Mouse (Mus musculus) MEL (cell line): ENCODE measurements at regions not wholly inside any gene's neighbourhood (a gene's known extent, or its start where the extent isn't known, plus 50 kb on each side); places are given as distances from the start of the nearest gene placed in this dataset.

Source experiments
- DNase-seq: peaks from one replicate; pipeline ENCODE4 v3.0.0; 2011; ENCODE audit warnings: low read depth, low spot score
- H3K27ac ChIP-seq: 2 replicates; pipeline ENCODE4 v1.5.1; 2012; ENCODE audit warnings: low read depth, mild to moderate bottlenecking, control low read depth, low read length, moderate library complexity; ENCODE audit not compliant: control insufficient read depth
- H3K27me3 ChIP-seq, 2 experiments: fragments of 150-350 bp in 1 of 2; sonication (generic) in 1 of 2; 2 replicates each; pipeline ENCODE4 v1.6.1; 2012; ENCODE audit warnings: low read length in 2 of 2, mild to moderate bottlenecking in 2 of 2, improper control_type of control experiment in 1 of 2, moderate library complexity in 1 of 2; ENCODE audit not compliant: insufficient read depth in 2 of 2, control insufficient read depth in 1 of 2
- H3K36me3 ChIP-seq, 2 experiments: 2 replicates each; pipeline ENCODE4 v1.6.1; 2012 to 2014; ENCODE audit warnings: low read length in 2 of 2, improper control_type of control experiment in 1 of 2, inconsistent platforms in 1 of 2, mild to moderate bottlenecking in 1 of 2; ENCODE audit not compliant: insufficient read depth in 2 of 2, control insufficient read depth in 1 of 2
- H3K4me1 ChIP-seq, 2 experiments: fragments of 150-350 bp in 1 of 2; sonication (generic) in 1 of 2; 2 replicates each; pipeline ENCODE4 v1.6.1; 2012; ENCODE audit warnings: low read length in 2 of 2, improper control_type of control experiment in 1 of 2, mild to moderate bottlenecking in 1 of 2; ENCODE audit not compliant: insufficient read depth in 2 of 2, control insufficient read depth in 1 of 2
- H3K4me3 ChIP-seq, 2 experiments: fragments of 150-350 bp in 1 of 2; sonication (generic) in 1 of 2; 2 replicates each; pipeline ENCODE4 v1.5.1; 2012; ENCODE audit warnings: low read depth in 2 of 2, low read length in 2 of 2, mild to moderate bottlenecking in 2 of 2, moderate library complexity in 2 of 2, control low read depth in 1 of 2, improper control_type of control experiment in 1 of 2; ENCODE audit not compliant: control insufficient read depth in 1 of 2, insufficient read depth in 1 of 2
- H3K79me2 ChIP-seq: 2 replicates; pipeline ENCODE4 v1.6.1; 2012; ENCODE audit warnings: mild to moderate bottlenecking, low read length, moderate library complexity; ENCODE audit not compliant: control insufficient read depth, poor library complexity, insufficient read depth
- H3K9ac ChIP-seq: 2 replicates; pipeline ENCODE4 v1.6.1; 2012; ENCODE audit warnings: low read depth, mild to moderate bottlenecking, control low read depth, low read length, moderate library complexity; ENCODE audit not compliant: control insufficient read depth, poor library complexity, severe bottlenecking
- H3K9me3 ChIP-seq: fragments of 150-350 bp; sonication (generic); replicated peaks from 2 replicates; pipeline ENCODE4 v1.6.1; 2012; ENCODE audit warnings: mild to moderate bottlenecking, low read length, improper control_type of control experiment, moderate library complexity; ENCODE audit not compliant: insufficient read depth
- CTCF ChIP-seq, 3 experiments: IDR thresholded peaks in 2 of 3; conservative IDR thresholded peaks in 1 of 3; 2 replicates each; pipeline ENCODE4 v1.5.1; 2011 to 2012; ENCODE audit warnings: low read length in 3 of 3, low read depth in 2 of 3, mild to moderate bottlenecking in 2 of 3, improper control_type of control experiment in 1 of 3, inconsistent platforms in 1 of 3, mixed read lengths in 1 of 3, moderate library complexity in 1 of 3; ENCODE audit not compliant: control insufficient read depth in 1 of 3, insufficient read depth in 1 of 3, poor library complexity in 1 of 3, severe bottlenecking in 1 of 3
- EP300 ChIP-seq, 2 experiments: IDR thresholded peaks; 2 replicates each; pipeline ENCODE4 v1.6.1; 2011; ENCODE audit warnings: improper control_type of control experiment in 2 of 2, low read length in 2 of 2, low read depth in 1 of 2, mild to moderate bottlenecking in 1 of 2
- GABPA ChIP-seq: IDR thresholded peaks from 2 replicates; pipeline ENCODE4 v1.6.1; 2012; ENCODE audit warnings: low read depth, mild to moderate bottlenecking, inconsistent platforms, low read length, improper control_type of control experiment, moderate library complexity
- JUND ChIP-seq: IDR thresholded peaks from 2 replicates; pipeline ENCODE4 v1.6.1; 2011; ENCODE audit warnings: low read depth, mild to moderate bottlenecking, improper control_type of control experiment, low read length
- MAFK ChIP-seq: IDR thresholded peaks from 2 replicates; pipeline ENCODE4 v1.6.1; 2011; ENCODE audit warnings: low read depth, mild to moderate bottlenecking, low read length, improper control_type of control experiment, borderline replicate concordance
- NRF1 ChIP-seq: IDR thresholded peaks from 2 replicates; pipeline ENCODE4 v1.6.1; 2014; ENCODE audit warnings: low read depth, mild to moderate bottlenecking, inconsistent platforms, low read length, improper control_type of control experiment, moderate library complexity; ENCODE audit not compliant: poor library complexity, insufficient read depth, severe bottlenecking
- SMC3 ChIP-seq: IDR thresholded peaks from 2 replicates; pipeline ENCODE4 v1.6.1; 2011; ENCODE audit warnings: low read depth, low read length, improper control_type of control experiment
- UBTF ChIP-seq: IDR thresholded peaks from 2 replicates; pipeline ENCODE4 v1.6.1; 2012; ENCODE audit warnings: low read depth, mild to moderate bottlenecking, inconsistent platforms, low read length, improper control_type of control experiment, moderate library complexity, borderline replicate concordance; ENCODE audit not compliant: insufficient read depth
- ZKSCAN1 ChIP-seq: IDR thresholded peaks from 2 replicates; pipeline ENCODE4 v1.6.1; 2012; ENCODE audit warnings: low read depth, mild to moderate bottlenecking, inconsistent platforms, low read length, improper control_type of control experiment, moderate library complexity
- ZMIZ1 ChIP-seq: IDR thresholded peaks from 2 replicates; pipeline ENCODE4 v1.6.1; 2012; ENCODE audit warnings: low read depth, mild to moderate bottlenecking, inconsistent platforms, low read length, improper control_type of control experiment, moderate library complexity
- ZNF384 ChIP-seq: IDR thresholded peaks from 2 replicates; pipeline ENCODE4 v1.6.1; 2012; ENCODE audit warnings: low read depth, mild to moderate bottlenecking, inconsistent platforms, low read length, improper control_type of control experiment

- peaks cover 0 to 13% of the 10 kb centered on the region in 2 experiments; a peak in 3 of 4 replicates for H3K4me1 ChIP-seq
- no peak overlapping the region for H3K27ac ChIP-seq
- peaks cover 0 to 2% of the 10 kb centered on the region in 2 experiments; a peak in 1 of 4 replicates for H3K27me3 ChIP-seq
- no peak for DNase-seq
- no peaks in the 10 kb centered on the region for H3K9me3 ChIP-seq
- H3K36me3 ChIP-seq: no peaks in the 10 kb centered on the region; a peak in 1 of 4 replicates
- H3K79me2 ChIP-seq: no peaks in the 10 kb centered on the region
- TF ChIP-seq JUND: no peak
- TF ChIP-seq NRF1: no peak
- no peak for TF ChIP-seq SMC3
- TF ChIP-seq EP300 (IDR thresholded peaks at IDR 0.05; ENCODE audit: low read depth in 1 of 2, low read length in 2 of 2): no peak
- TF ChIP-seq ZKSCAN1: no peak
- TF ChIP-seq MAFK: no peak
- H3K4me3 ChIP-seq: no peak overlapping the region
- no peak overlapping the region for H3K9ac ChIP-seq
These were observed 111.7 kb upstream of the Dlg1 start for GRCm38 (mm10) chr16:31551416-31552151.

- no peaks in the 10 kb centered on the region; a peak in 1 of 4 replicates for H3K36me3 ChIP-seq
- TF ChIP-seq ZMIZ1 (no peak), GABPA (no peak), ZNF384 (no peak), CTCF (IDR thresholded peaks at IDR 0.05 in 2 of 3, conservative IDR thresholded peaks at IDR 0.05 in 1 of 3; ENCODE audit: control insufficient read depth in 1 of 3, insufficient read depth in 1 of 3, low read depth in 2 of 3, low read length in 3 of 3, poor library complexity in 1 of 3, severe bottlenecking in 1 of 3) (no peak), UBTF (no peak)
- TF ChIP-seq, all 39 proteins: peak for 0
- no peaks in the 10 kb centered on the region for H3K79me2 ChIP-seq
- no peak overlapping the region for H3K27ac ChIP-seq
- no peak overlapping the region for H3K9ac ChIP-seq
- peaks cover 0 to 13% of the 10 kb centered on the region in 2 experiments; a peak in 3 of 4 replicates for H3K4me1 ChIP-seq
- no peak overlapping the region for H3K4me3 ChIP-seq
- no peaks in the 10 kb centered on the region for H3K9me3 ChIP-seq
- peaks cover 2 to 3% of the 10 kb centered on the region in 2 experiments; a peak in 1 of 4 replicates for H3K27me3 ChIP-seq
- DNase-seq: no peak
These were observed 109.7 kb upstream of the Dlg1 start for GRCm38 (mm10) chr16:31553361-31554146.
